Mouse (Mus musculus): ENCODE results near the gene Knstrn. TPM values are rescaled to one million over a fixed set of nuclear protein-coding genes. Genes with fewer than 3 reads are reported as not detected.

Knstrn gene
- polyA plus RNA-seq, 1 experiment from 2014 or later, result 119 TPM

GRCm38 (mm10) chr2:118875316-118875715 lies 61.5 kb downstream of the Knstrn start:
- WGBS, result 89% methylated on average over 8 of the region's 8 CpGs
- no peak overlapping the region for H3K27ac ChIP-seq (ENCODE audit: low read length)
- no peaks in the 10 kb centered on the region for H3K27me3 ChIP-seq (ENCODE audit: insufficient read depth, low read length)
- H3K4me1 ChIP-seq (ENCODE audit: insufficient read depth, low read length), result no peaks in the 10 kb centered on the region
- no peak overlapping the region for H3K9ac ChIP-seq (replicated peaks; ENCODE audit: low read length)
- no peak overlapping the region for H3K4me3 ChIP-seq (ENCODE audit: low read length)
- ATAC-seq (ENCODE audit: low FRiP score, low TSS enrichment), result no peak
- H3K4me2 ChIP-seq (replicated peaks; ENCODE audit: low read depth, low read length), result no peak overlapping the region
- H3K36me3 ChIP-seq (ENCODE audit: insufficient read depth, low read length), result peaks cover 47% of the 10 kb centered on the region
- H3K9me3 ChIP-seq (ENCODE audit: low read length), result no peaks in the 10 kb centered on the region

DNA sequence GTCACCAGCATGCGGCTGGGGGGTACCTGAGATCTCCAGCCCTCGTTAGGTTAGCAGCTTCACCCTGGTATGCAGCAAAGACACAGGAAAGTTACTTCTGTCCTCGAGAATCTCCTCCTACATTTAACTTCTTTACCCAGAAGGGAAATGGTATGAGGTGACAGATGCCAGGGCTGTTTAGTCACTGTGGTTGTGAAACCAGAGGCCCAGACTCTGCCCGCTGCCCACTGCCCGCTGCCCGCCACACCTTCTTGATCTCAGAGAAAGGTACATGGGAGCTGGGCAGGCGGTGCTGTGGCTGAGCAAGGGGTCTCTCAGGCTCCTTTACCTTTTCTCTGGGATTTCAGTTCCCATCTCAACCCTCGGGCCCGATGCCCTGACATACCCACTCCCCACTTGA lies 62.6 kb downstream of the Knstrn start:
- no peak overlapping the region for H3K4me3 ChIP-seq (ENCODE audit: low read length)
- peaks cover 41% of the 10 kb centered on the region for H3K36me3 ChIP-seq (ENCODE audit: insufficient read depth, low read length)
- no peak overlapping the region for H3K4me2 ChIP-seq (replicated peaks; ENCODE audit: low read depth, low read length)
- H3K27ac ChIP-seq (ENCODE audit: low read length), result no peak overlapping the region
- 92% methylated on average over 9 of the region's 9 CpGs for WGBS
- H3K9me3 ChIP-seq (ENCODE audit: low read length), result no peaks in the 10 kb centered on the region
- H3K4me1 ChIP-seq (ENCODE audit: insufficient read depth, low read length), result no peaks in the 10 kb centered on the region
- H3K9ac ChIP-seq (replicated peaks; ENCODE audit: low read length), result no peak overlapping the region
- no peak for ATAC-seq (ENCODE audit: low FRiP score, low TSS enrichment)
- H3K27me3 ChIP-seq (ENCODE audit: insufficient read depth, low read length), result no peaks in the 10 kb centered on the region

DNA sequence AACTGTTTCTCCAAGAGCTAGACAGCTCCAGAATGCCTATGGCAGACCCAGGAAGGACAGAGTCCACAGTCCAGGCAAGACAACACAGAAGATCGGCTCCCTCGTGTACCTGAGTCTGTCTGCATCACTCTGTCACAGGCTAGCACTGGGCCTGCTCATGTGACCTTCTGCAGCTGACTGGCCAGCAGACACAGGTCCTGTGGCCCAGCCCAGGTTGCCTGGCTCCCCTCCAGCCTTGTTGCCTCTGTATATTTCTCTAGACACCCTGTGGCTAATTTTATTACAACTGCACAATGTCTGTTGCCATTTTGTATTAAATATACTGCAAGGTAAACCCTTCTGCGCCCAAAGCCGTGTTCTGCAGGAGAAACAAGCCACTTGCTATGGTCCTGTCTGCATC lies 67.2 kb downstream of the Knstrn start:
- no peak overlapping the region for H3K27ac ChIP-seq (ENCODE audit: low read length)
- H3K36me3 ChIP-seq (ENCODE audit: insufficient read depth, low read length), result peaks cover 17% of the 10 kb centered on the region
- no peak overlapping the region for H3K9ac ChIP-seq (replicated peaks; ENCODE audit: low read length)
- peaks cover 7% of the 10 kb centered on the region; the same call in 1 of the 2 replicates for H3K4me1 ChIP-seq (ENCODE audit: insufficient read depth, low read length)
- no peak for ATAC-seq (ENCODE audit: low FRiP score, low TSS enrichment)
- no peak overlapping the region for H3K4me3 ChIP-seq (ENCODE audit: low read length)
- WGBS, result 82% methylated on average over 4 of the region's 4 CpGs
- H3K4me2 ChIP-seq (replicated peaks; ENCODE audit: low read depth, low read length), result no peak overlapping the region
- no peaks in the 10 kb centered on the region for H3K9me3 ChIP-seq (ENCODE audit: low read length)
- peaks cover 11% of the 10 kb centered on the region for H3K27me3 ChIP-seq (ENCODE audit: insufficient read depth, low read length)

DNA sequence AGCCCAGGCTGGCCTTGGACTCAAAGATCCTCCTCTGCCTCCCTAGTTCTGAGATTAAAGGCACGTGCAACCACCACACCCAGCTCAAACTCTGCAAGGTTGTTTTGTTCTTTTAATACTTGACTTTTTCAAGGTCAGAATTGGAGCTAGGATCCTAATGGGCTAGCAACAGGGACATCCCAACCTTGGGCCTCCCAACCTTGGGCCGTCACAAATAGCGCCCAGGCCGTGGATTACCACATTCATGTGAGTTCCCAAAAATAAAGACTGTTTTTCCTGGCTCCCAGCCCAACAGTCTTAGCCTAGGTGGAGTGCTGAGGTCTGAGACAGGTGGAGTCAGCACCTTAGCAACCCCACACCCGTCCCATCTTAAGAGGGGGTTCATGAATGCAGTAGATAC lies 68.2 kb downstream of the Knstrn start:
- H3K4me2 ChIP-seq (replicated peaks; ENCODE audit: low read depth, low read length), result no peak overlapping the region
- peaks cover 11% of the 10 kb centered on the region for H3K36me3 ChIP-seq (ENCODE audit: insufficient read depth, low read length)
- no peak overlapping the region for H3K9ac ChIP-seq (replicated peaks; ENCODE audit: low read length)
- H3K27ac ChIP-seq (ENCODE audit: low read length), result no peak overlapping the region
- no peak overlapping the region for H3K4me3 ChIP-seq (ENCODE audit: low read length)
- 78% methylated on average over 5 of the region's 5 CpGs for WGBS
- H3K9me3 ChIP-seq (ENCODE audit: low read length), result no peaks in the 10 kb centered on the region
- peaks cover 7% of the 10 kb centered on the region; the same call in 1 of the 2 replicates for H3K4me1 ChIP-seq (ENCODE audit: insufficient read depth, low read length)
- H3K27me3 ChIP-seq (ENCODE audit: insufficient read depth, low read length), result peaks cover 18% of the 10 kb centered on the region
- ATAC-seq (ENCODE audit: low FRiP score, low TSS enrichment), result no peak

- Histone ChIP-seq H3K9me3 (ENCODE audit: low read length) (no peaks in the 10 kb centered on the region), H3K36me3 (ENCODE audit: insufficient read depth, low read length) (peaks cover under 1% of the 10 kb centered on the region; the same call in 1 of the 2 replicates), H3K27me3 (ENCODE audit: insufficient read depth, low read length) (peaks cover 21% of the 10 kb centered on the region), H3K27ac (ENCODE audit: low read length) (no peak overlapping the region), H3K4me2 (replicated peaks; ENCODE audit: low read depth, low read length) (peak overlapping the region; percentile 66), H3K4me3 (ENCODE audit: low read length) (peak overlapping the region; percentile 36), H3K9ac (replicated peaks; ENCODE audit: low read length) (peak overlapping the region; percentile 58), H3K4me1 (ENCODE audit: insufficient read depth, low read length) (peaks cover 12% of the 10 kb centered on the region; the same call in 1 of the 2 replicates)
- 4% methylated on average over 32 of the region's 32 CpGs for WGBS
- peak; percentile 85 for ATAC-seq (ENCODE audit: low FRiP score, low TSS enrichment)
Observed at GRCm38 (mm10) chr2:118882840-118883679, 69.3 kb downstream of the Knstrn start.

- Histone ChIP-seq H3K4me3 (ENCODE audit: low read length) (no peak overlapping the region), H3K36me3 (ENCODE audit: insufficient read depth, low read length) (no peaks in the 10 kb centered on the region), H3K9me3 (ENCODE audit: low read length) (no peaks in the 10 kb centered on the region), H3K4me2 (replicated peaks; ENCODE audit: low read depth, low read length) (no peak overlapping the region), H3K27ac (ENCODE audit: low read length) (no peak overlapping the region), H3K27me3 (ENCODE audit: insufficient read depth, low read length) (peaks cover 40% of the 10 kb centered on the region), H3K9ac (replicated peaks; ENCODE audit: low read length) (no peak overlapping the region), H3K4me1 (ENCODE audit: insufficient read depth, low read length) (peaks cover 12% of the 10 kb centered on the region; the same call in 1 of the 2 replicates)
- ATAC-seq (ENCODE audit: low FRiP score, low TSS enrichment), result no peak
- 71% methylated on average over 13 of the region's 13 CpGs for WGBS
Observed at GRCm38 (mm10) chr2:118887440-118887839, 73.6 kb downstream of the Knstrn start.

DNA sequence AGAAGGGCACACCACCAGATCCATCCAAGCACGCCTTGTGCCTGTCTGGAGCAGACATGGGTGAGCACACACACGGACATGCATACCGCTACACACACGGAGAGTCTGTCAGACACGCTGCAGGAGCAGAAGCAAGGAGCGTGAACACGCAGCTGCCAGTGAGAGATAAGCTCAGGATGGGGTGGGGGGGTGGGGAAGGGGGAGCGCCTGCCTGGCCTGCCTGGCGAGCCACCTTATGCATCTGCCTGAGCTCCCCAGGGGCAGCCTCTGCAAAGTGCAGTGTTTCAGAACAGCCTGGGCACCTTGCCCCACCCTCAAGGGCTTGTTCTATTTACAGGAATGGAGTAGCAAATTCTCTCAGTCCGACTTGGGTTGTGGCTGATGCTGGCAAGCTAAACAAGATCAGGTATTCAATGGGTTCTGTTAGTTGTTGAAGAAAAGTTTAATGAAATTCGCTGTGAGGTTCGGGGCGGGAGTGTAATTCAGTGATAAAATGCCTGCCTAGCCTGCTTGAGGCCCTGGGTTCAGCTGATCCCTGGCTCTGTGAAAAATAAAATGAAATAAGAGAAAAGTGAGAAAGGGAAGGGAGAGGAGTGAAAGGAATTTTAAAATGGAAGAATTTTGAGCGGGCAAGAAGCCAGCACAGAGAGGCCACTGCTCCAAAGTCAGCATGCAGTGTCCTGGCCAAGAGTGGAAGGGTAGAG lies 74.2 kb downstream of the Knstrn start:
- Histone ChIP-seq H3K4me3 (ENCODE audit: low read length) (no peak overlapping the region), H3K27ac (ENCODE audit: low read length) (no peak overlapping the region), H3K9ac (replicated peaks; ENCODE audit: low read length) (no peak overlapping the region), H3K4me1 (ENCODE audit: insufficient read depth, low read length) (peaks cover 8% of the 10 kb centered on the region; the same call in 1 of the 2 replicates), H3K9me3 (ENCODE audit: low read length) (no peaks in the 10 kb centered on the region), H3K27me3 (ENCODE audit: insufficient read depth, low read length) (peaks cover 43% of the 10 kb centered on the region), H3K4me2 (replicated peaks; ENCODE audit: low read depth, low read length) (no peak overlapping the region), H3K36me3 (ENCODE audit: insufficient read depth, low read length) (no peaks in the 10 kb centered on the region)
- peak; percentile 72 for ATAC-seq (ENCODE audit: low FRiP score, low TSS enrichment)
- 31% methylated on average over 13 of the region's 14 CpGs for WGBS

- 71% methylated on average over 4 of the region's 4 CpGs for WGBS
- H3K9me3 ChIP-seq (ENCODE audit: low read length), result no peaks in the 10 kb centered on the region
- 0 out of 2 replicates have a peak, but pooled peaks cover 5% of the 10 kb centered on the region for H3K4me1 ChIP-seq (ENCODE audit: insufficient read depth, low read length)
- ATAC-seq (ENCODE audit: low FRiP score, low TSS enrichment), result no peak
- H3K27ac ChIP-seq (ENCODE audit: low read length), result no peak overlapping the region
- H3K4me3 ChIP-seq (ENCODE audit: low read length), result no peak overlapping the region
- H3K27me3 ChIP-seq (ENCODE audit: insufficient read depth, low read length), result peaks cover 57% of the 10 kb centered on the region
- H3K36me3 ChIP-seq (ENCODE audit: insufficient read depth, low read length), result no peaks in the 10 kb centered on the region
- no peak overlapping the region for H3K4me2 ChIP-seq (replicated peaks; ENCODE audit: low read depth, low read length)
- no peak overlapping the region for H3K9ac ChIP-seq (replicated peaks; ENCODE audit: low read length)
Observed at GRCm38 (mm10) chr2:118891173-118891572, 77.4 kb downstream of the Knstrn start.

- ATAC-seq (ENCODE audit: low FRiP score, low TSS enrichment), result no peak
- Histone ChIP-seq H3K9me3 (ENCODE audit: low read length) (no peaks in the 10 kb centered on the region), H3K4me3 (ENCODE audit: low read length) (peak overlapping the region; percentile 52), H3K27ac (ENCODE audit: low read length) (no peak overlapping the region), H3K27me3 (ENCODE audit: insufficient read depth, low read length) (peaks cover 86% of the 10 kb centered on the region), H3K4me1 (ENCODE audit: insufficient read depth, low read length) (peaks cover 25% of the 10 kb centered on the region), H3K9ac (replicated peaks; ENCODE audit: low read length) (peak overlapping the region; percentile 53), H3K4me2 (replicated peaks; ENCODE audit: low read depth, low read length) (peak overlapping the region; percentile 81), H3K36me3 (ENCODE audit: insufficient read depth, low read length) (no peaks in the 10 kb centered on the region)
- WGBS, result under 1% methylated on average over 38 of the region's 38 CpGs
Observed at GRCm38 (mm10) chr2:118895990-118896913, 82.4 kb downstream of the Knstrn start.

Measured in kidney, embryonic 16.5 days (tissue).